Comparison of ENCODE assay signal across 20 mouse cellular contexts in the genomic region with DNA sequence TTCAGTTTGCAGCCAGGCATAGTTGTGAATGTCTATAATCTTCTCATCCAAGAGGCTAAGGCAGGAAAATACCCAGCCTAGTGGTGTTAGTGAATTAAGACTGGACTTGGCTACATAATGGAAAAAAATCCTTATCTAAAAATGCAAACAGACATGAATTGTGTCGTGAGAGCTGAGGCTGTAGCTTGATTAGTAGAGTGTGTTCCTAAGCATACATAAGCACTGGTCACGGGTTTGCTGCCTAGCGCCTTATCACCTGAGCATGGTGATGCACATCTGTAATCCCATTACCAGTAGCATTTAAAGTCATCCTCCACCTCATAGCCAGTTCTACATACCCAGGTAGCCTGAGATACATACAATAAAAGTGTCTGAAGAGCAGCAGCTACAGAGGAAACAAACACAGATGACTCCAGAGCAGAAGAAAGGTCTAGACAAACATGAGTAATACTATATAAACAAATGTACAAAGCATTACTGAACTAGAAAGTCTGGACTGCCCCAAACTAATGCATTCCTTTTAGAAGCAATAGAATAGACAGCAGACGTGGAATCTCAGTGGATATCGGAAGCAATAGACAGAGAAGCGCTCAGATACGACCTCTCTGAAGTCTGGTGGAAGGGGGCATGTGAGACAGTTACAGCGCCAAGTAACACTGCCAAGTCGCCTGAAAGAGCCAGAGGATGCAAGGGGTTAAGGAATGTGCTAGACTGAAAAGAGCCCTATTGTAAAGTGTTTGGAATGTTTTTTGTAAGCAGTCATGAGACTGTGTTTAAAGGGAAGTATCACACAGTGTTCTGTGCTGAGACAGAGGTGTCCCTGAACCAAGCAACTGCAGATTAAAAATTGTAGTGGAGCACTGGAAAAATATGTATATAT.
A peak's percentile ranks its signal among the peaks of the same experiment; 100 is the strongest.
DNase-seq lines count a peak whose midpoint lies in the region; ATAC-seq and TF ChIP-seq lines count a peak whose summit lies in the region.
"Had no signal": no experiment of that assay in that cellular context is flagged by ENCODE, and none has a peak within 500 bp of the region (broad histone marks: within the 10 kb centered on the region; RNA-seq: fewer than 3 reads in every experiment).

No protein-coding gene starts in this region.

- 30% methylated on average over 9 of the region's 9 CpGs for WGBS in lung, embryonic 14.5 days
- WGBS in intestine, embryonic 15.5 days, result 39% methylated on average over 9 of the region's 9 CpGs
- 26% methylated on average over 9 of the region's 9 CpGs for WGBS in stomach, postnatal 0 days

- H3K36me3 ChIP-seq in lung, embryonic 14.5 days (ENCODE audit: insufficient read depth), result no peaks in the 10 kb centered on the region
- H3K36me3 ChIP-seq in intestine, embryonic 15.5 days, result no peaks in the 10 kb centered on the region
- H3K36me3 ChIP-seq in stomach, postnatal 0 days (ENCODE audit: control insufficient read depth, insufficient read depth, low read length), result no peaks in the 10 kb centered on the region
- H3K36me3 ChIP-seq: forebrain, embryonic 15.5 days; limb, embryonic 10.5 days; liver, embryonic 15.5 days; midbrain, embryonic 13.5 days had no signal

- peaks cover 10% of the 10 kb centered on the region; the same call in 1 of the 2 replicates for H3K4me1 ChIP-seq in lung, embryonic 14.5 days (ENCODE audit: insufficient read depth)
- H3K4me1 ChIP-seq in intestine, embryonic 15.5 days (replicated peaks), result 0 out of 2 replicates have a peak, but pooled peaks cover 3% of the 10 kb centered on the region
- no peaks in the 10 kb centered on the region for H3K4me1 ChIP-seq in stomach, postnatal 0 days (replicated peaks; ENCODE audit: control insufficient read depth, insufficient read depth)
- H3K4me1 ChIP-seq: liver, embryonic 15.5 days had no signal

- peak overlapping the region; percentile 75; the same call in 1 of the 2 replicates for H3K27ac ChIP-seq in lung, embryonic 14.5 days (ENCODE audit: low read depth)
- no peak overlapping the region for H3K27ac ChIP-seq in intestine, embryonic 15.5 days
- H3K27ac ChIP-seq in stomach, postnatal 0 days (replicated peaks), result no peak overlapping the region
- H3K27ac ChIP-seq: forebrain, embryonic 15.5 days; hindbrain, postnatal 0 days; kidney, postnatal 0 days; limb, embryonic 10.5 days; liver, embryonic 15.5 days; midbrain, embryonic 13.5 days had no signal

- H3K4me3 ChIP-seq in lung, embryonic 14.5 days (ENCODE audit: low read depth, low read length), result no peak overlapping the region
- no peak overlapping the region for H3K4me3 ChIP-seq in intestine, embryonic 15.5 days (replicated peaks)
- no peak overlapping the region for H3K4me3 ChIP-seq in stomach, postnatal 0 days (ENCODE audit: low read depth, low read length)
- H3K4me3 ChIP-seq: forebrain, embryonic 15.5 days; limb, embryonic 10.5 days; liver, embryonic 15.5 days; midbrain, embryonic 13.5 days had no signal

- peak; percentile 50 for ATAC-seq in lung, embryonic 14.5 days (ENCODE audit: insufficient read depth)
- peak; percentile 66; the same call in 1 of the 2 replicates for ATAC-seq in intestine, embryonic 15.5 days
- ATAC-seq in stomach, postnatal 0 days (ENCODE audit: low FRiP score, low TSS enrichment), result peak; percentile 72; the same call in 1 of the 2 replicates
- ATAC-seq: activated CD4-positive, CD25-positive, alpha-beta regulatory T cell, adult 4 months; forebrain, embryonic 15.5 days; hindbrain, postnatal 0 days; midbrain, embryonic 13.5 days had no signal

- TF ChIP-seq CTCF in lung, embryonic 14.5 days (IDR thresholded peaks at IDR 0.05; ENCODE audit: low read depth), result no peak
- TF ChIP-seq CTCF in stomach, postnatal 0 days (IDR thresholded peaks at IDR 0.05; ENCODE audit: low read depth), result no peak

- H3K9me3 ChIP-seq in lung, embryonic 14.5 days (ENCODE audit: low read depth, low read length), result no peaks in the 10 kb centered on the region
- H3K9me3 ChIP-seq in intestine, embryonic 15.5 days, result no peaks in the 10 kb centered on the region
- no peaks in the 10 kb centered on the region for H3K9me3 ChIP-seq in stomach, postnatal 0 days (ENCODE audit: control insufficient read depth, low read length)
- H3K9me3 ChIP-seq: forebrain, embryonic 15.5 days; limb, embryonic 10.5 days; liver, embryonic 15.5 days; midbrain, embryonic 13.5 days had no signal

- H3K9ac ChIP-seq in lung, embryonic 14.5 days, result no peak overlapping the region
- no peak overlapping the region for H3K9ac ChIP-seq in intestine, embryonic 15.5 days
- no peak overlapping the region for H3K9ac ChIP-seq in stomach, postnatal 0 days (ENCODE audit: low read length)
- H3K9ac ChIP-seq: forebrain, embryonic 15.5 days; liver, embryonic 15.5 days; midbrain, embryonic 13.5 days had no signal

- peak; percentile 75 for DNase-seq in lung, embryonic 14.5 days
- no peak for DNase-seq in lung, adult 18-20 months
- peak; percentile 18 for DNase-seq in lung, postnatal 14 days
- DNase-seq in stomach, postnatal 0 days (ENCODE audit: low spot score), result peak; percentile 43
- DNase-seq in layer of hippocampus, postnatal 36 days, result no peak
- DNase-seq in urinary bladder, adult 2 months (ENCODE audit: low spot score), result no peak
- DNase-seq: adrenal gland, postnatal 10 days; B cell, adult 2 months; cerebellum, adult 9-10 months; heart, postnatal 10 days; kidney, adult 2 months; liver had no signal

- no peaks in the 10 kb centered on the region for H3K27me3 ChIP-seq in lung, embryonic 14.5 days (ENCODE audit: insufficient read depth, low read length)
- H3K27me3 ChIP-seq in intestine, embryonic 15.5 days (replicated peaks), result no peaks in the 10 kb centered on the region
- H3K27me3 ChIP-seq in stomach, postnatal 0 days (ENCODE audit: control insufficient read depth, insufficient read depth, low read length), result no peaks in the 10 kb centered on the region
- H3K27me3 ChIP-seq: forebrain, embryonic 15.5 days; liver, embryonic 15.5 days; midbrain, embryonic 13.5 days had no signal

- TF ChIP-seq EP300 in stomach, postnatal 0 days (optimal IDR thresholded peaks at IDR 0.05), result no peak

- H3K4me2 ChIP-seq in lung, embryonic 14.5 days, result no peak overlapping the region
- H3K4me2 ChIP-seq in intestine, embryonic 15.5 days (replicated peaks), result no peak overlapping the region
- H3K4me2 ChIP-seq in stomach, postnatal 0 days (replicated peaks; ENCODE audit: low read depth), result no peak overlapping the region; the same call in 1 of the 2 replicates
- H3K4me2 ChIP-seq: forebrain, embryonic 15.5 days; liver, embryonic 15.5 days; midbrain, embryonic 13.5 days had no signal

Comparison
In these comparisons a context has a peak if more than half of its experiments do, and no peak if none do; other contexts are left out.
1. DNase-seq: peak in lung, embryonic 14.5 days (single experiment), lung, postnatal 14 days (single experiment) and stomach, postnatal 0 days (single experiment); none in lung, adult 18-20 months (0 of 2), layer of hippocampus, postnatal 36 days (0 of 2) and urinary bladder, adult 2 months (single experiment).
2. Peak in every context shown above with its lines, with median percentiles within 50 percentile points of each other: ATAC-seq.